Mouse (Mus musculus) limb, embryonic 15.5 days (tissue): ENCODE results near the gene Ankrd34b. TPM values are rescaled to one million over a fixed set of nuclear protein-coding genes. Genes with fewer than 3 reads are reported as not detected.

ENCODE experiments used
- ATAC-seq: fragments of 200-750 bp; cut with Nextera tagmentation; 2 replicates; pipeline ENCODE4 v1.8.0; 2017; ENCODE audit warnings: low read depth, moderate TSS enrichment; ENCODE audit not compliant: insufficient number of reproducible peaks, low FRiP score, low TSS enrichment
- H3K27ac ChIP-seq: fragments of 300-500 bp; sonication (generic); 2 replicates; pipeline ENCODE4 v1.5.1; 2015; ENCODE audit warnings: moderate library complexity, mild to moderate bottlenecking, inconsistent platforms
- H3K27me3 ChIP-seq: fragments of 300-500 bp; sonication (generic); 2 replicates; pipeline ENCODE4 v1.6.1; 2015; ENCODE audit warnings: inconsistent platforms
- H3K36me3 ChIP-seq: fragments of 300-500 bp; sonication (generic); 2 replicates; pipeline ENCODE4 v1.6.1; 2015; ENCODE audit warnings: inconsistent platforms
- H3K4me1 ChIP-seq: fragments of 300-500 bp; sonication (generic); 2 replicates; pipeline ENCODE4 v1.6.1; 2015; ENCODE audit warnings: inconsistent platforms
- H3K4me2 ChIP-seq: fragments of 300-500 bp; sonication (generic); 2 replicates; pipeline ENCODE4 v1.6.1; 2015; ENCODE audit warnings: mild to moderate bottlenecking, inconsistent platforms
- H3K4me3 ChIP-seq: fragments of 300-500 bp; sonication (generic); 2 replicates; pipeline ENCODE4 v1.5.1; 2015; ENCODE audit warnings: mild to moderate bottlenecking, inconsistent platforms
- H3K9ac ChIP-seq: fragments of 300-500 bp; sonication (generic); 2 replicates; pipeline ENCODE4 v1.6.1; 2015; ENCODE audit warnings: inconsistent platforms
- H3K9me3 ChIP-seq: fragments of 300-500 bp; sonication (generic); 2 replicates; pipeline ENCODE4 v1.6.1; 2016; ENCODE audit warnings: inconsistent platforms
- WGBS: fragments of 180-500 bp; shearing (Covaris S2); methylation state at CpG from one replicate; pipeline ENCODE4 v1.1.7; 2015; 5-methylcytosine and 5-hydroxymethylcytosine counted together
- polyA plus RNA-seq: library from polyadenylated mRNA; unstranded; fragments of >200 nt; fragmentation: Nextera tagmentation; extraction: Ambion mirVana; gene quantifications from 2 replicates; pipeline ENCODE4 v1.2.1, GENCODE M21; 2015

Ankrd34b gene
- polyA plus RNA-seq, 1 experiment from 2014 or later, result 0.05 TPM

DNA sequence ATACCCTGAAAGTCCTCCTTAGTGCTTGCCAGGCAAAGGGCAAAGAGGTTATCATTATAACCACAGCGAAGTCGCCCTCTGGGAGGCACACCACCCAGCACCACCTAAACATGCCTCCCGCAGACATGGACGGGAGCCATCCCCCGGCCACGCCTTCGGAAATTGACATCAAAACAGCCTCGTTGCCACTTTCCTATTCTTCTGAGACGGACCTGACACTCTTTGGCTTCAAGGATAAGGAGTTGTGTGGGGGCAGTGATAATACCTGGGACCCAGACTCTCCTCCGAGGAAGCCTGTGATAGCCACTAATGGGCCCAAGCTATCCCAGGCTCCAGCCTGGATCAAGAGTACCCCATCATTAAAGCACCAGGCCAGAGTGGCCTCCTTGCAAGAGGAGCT, 13.0 kb downstream of the Ankrd34b start:
- no peak overlapping the region for H3K27ac ChIP-seq
- WGBS, result 92% methylated on average over 10 of the region's 10 CpGs
- no peak overlapping the region for H3K4me2 ChIP-seq

DNA sequence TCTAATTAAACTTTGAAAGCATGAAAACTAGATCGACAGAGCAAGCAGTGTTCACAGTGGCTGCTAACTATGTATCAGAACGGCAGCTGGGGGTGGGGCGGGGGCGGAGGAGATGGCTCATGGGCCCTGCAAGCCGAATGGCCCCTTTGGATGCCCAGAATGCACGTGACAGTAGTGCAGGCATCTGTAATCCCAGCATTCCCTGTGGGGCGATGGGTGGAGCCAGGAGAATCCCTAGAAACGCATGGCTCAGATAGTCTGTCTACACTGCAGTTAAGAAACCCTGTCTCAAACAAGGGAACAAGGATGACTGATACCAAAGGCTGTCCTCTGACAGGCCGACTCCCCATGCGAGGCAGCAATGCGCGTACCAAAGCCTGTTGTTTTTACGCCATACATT, 14.6 kb downstream of the Ankrd34b start:
- no peak overlapping the region for H3K27ac ChIP-seq
- no peak for ATAC-seq
- no peak overlapping the region for H3K4me3 ChIP-seq
- no peaks in the 10 kb centered on the region for H3K27me3 ChIP-seq
- WGBS, result 77% methylated on average over 13 of the region's 13 CpGs
- no peak overlapping the region for H3K9ac ChIP-seq
- no peak overlapping the region for H3K4me2 ChIP-seq
- no peaks in the 10 kb centered on the region for H3K36me3 ChIP-seq
- no peaks in the 10 kb centered on the region for H3K4me1 ChIP-seq
- H3K9me3 ChIP-seq, result no peaks in the 10 kb centered on the region

More for the DNA sequence above, 13.0 kb downstream of the Ankrd34b start:
- Histone ChIP-seq H3K4me1 (no peaks in the 10 kb centered on the region), H3K9me3 (no peaks in the 10 kb centered on the region), H3K9ac (no peak overlapping the region), H3K36me3 (no peaks in the 10 kb centered on the region), H3K4me3 (no peak overlapping the region), H3K27me3 (no peaks in the 10 kb centered on the region)
- ATAC-seq, result no peak

- H3K9ac ChIP-seq, result no peak overlapping the region
- no peaks in the 10 kb centered on the region for H3K27me3 ChIP-seq
- WGBS, result 88% methylated on average over 7 of the region's 7 CpGs
- H3K27ac ChIP-seq, result no peak overlapping the region
- H3K4me3 ChIP-seq, result no peak overlapping the region
- no peaks in the 10 kb centered on the region for H3K36me3 ChIP-seq
- H3K9me3 ChIP-seq, result no peaks in the 10 kb centered on the region
- no peaks in the 10 kb centered on the region for H3K4me1 ChIP-seq
- ATAC-seq, result no peak
- H3K4me2 ChIP-seq, result no peak overlapping the region
Measured at GRCm38 (mm10) chr13:92446872-92447271, 21.2 kb downstream of the Ankrd34b start.

GRCm38 (mm10) chr13:92464698-92465097, 39.0 kb downstream of the Ankrd34b start:
- Histone ChIP-seq H3K4me2 (no peak overlapping the region), H3K9ac (no peak overlapping the region), H3K4me1 (no peaks in the 10 kb centered on the region), H3K9me3 (no peaks in the 10 kb centered on the region), H3K4me3 (no peak overlapping the region), H3K27me3 (no peaks in the 10 kb centered on the region), H3K27ac (no peak overlapping the region), H3K36me3 (no peaks in the 10 kb centered on the region; the same call in 1 of the 2 replicates)
- WGBS, result 81% methylated on average over 3 of the region's 3 CpGs
- ATAC-seq, result no peak

DNA sequence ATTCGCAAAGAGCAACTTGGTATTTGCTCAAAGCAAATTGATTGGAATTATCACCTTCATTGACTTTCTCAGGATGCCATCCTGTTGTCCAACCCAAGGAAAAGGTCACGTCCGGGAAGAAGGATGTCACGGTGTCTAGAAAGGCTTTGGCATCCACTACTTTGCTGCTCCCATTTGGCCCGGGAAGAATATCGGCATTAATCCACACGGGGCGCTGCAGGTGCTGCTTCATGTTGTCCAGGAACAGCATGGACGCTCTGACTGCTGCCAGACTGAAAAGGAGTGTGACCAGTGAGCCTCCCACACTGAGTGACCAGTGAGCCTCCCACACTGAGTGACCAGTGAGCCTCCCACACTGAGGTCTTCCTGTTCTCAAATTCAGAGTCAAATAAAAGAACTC, 42.2 kb downstream of the Ankrd34b start:
- no peak for ATAC-seq
- 76% methylated on average over 9 of the region's 9 CpGs for WGBS
- H3K9me3 ChIP-seq, result no peaks in the 10 kb centered on the region

DNA sequence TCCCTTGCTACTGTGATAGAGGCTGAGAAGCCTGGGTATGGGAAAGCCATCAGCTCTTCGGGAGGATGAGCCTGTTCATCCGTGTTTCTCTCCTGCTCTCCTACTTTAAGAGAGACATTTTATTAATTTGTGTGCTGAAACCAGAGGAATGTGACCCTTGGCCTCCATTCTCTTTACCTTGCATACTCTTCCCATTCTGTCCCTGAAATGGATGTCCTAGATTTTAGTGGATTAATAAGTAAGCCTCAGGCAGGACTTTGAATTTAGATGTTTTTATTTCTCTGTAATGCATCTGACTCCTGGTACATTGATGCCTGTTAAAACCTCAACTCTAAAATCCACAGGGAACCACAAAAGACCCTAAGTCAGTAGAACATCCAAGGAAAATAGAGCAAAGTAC, 43.7 kb downstream of the Ankrd34b start:
- no peak overlapping the region for H3K9ac ChIP-seq
- H3K4me3 ChIP-seq, result no peak overlapping the region
- no peak overlapping the region for H3K27ac ChIP-seq
- no peak for ATAC-seq
- H3K27me3 ChIP-seq, result no peaks in the 10 kb centered on the region
- H3K4me1 ChIP-seq, result no peaks in the 10 kb centered on the region
- H3K36me3 ChIP-seq, result peaks cover 3% of the 10 kb centered on the region; the same call in 1 of the 2 replicates
- no peaks in the 10 kb centered on the region for H3K9me3 ChIP-seq
- no peak overlapping the region for H3K4me2 ChIP-seq
- 54% methylated on average over 2 of the region's 2 CpGs for WGBS

More for the DNA sequence above, 42.2 kb downstream of the Ankrd34b start:
- Histone ChIP-seq H3K4me1 (no peaks in the 10 kb centered on the region), H3K27me3 (no peaks in the 10 kb centered on the region), H3K4me2 (no peak overlapping the region), H3K9ac (no peak overlapping the region), H3K4me3 (no peak overlapping the region), H3K27ac (no peak overlapping the region), H3K36me3 (peaks cover 1% of the 10 kb centered on the region; the same call in 1 of the 2 replicates)

GRCm38 (mm10) chr13:92470151-92470550, 44.5 kb downstream of the Ankrd34b start:
- peaks cover 3% of the 10 kb centered on the region; the same call in 1 of the 2 replicates for H3K36me3 ChIP-seq
- no peak overlapping the region for H3K4me3 ChIP-seq
- H3K9me3 ChIP-seq, result no peaks in the 10 kb centered on the region
- ATAC-seq, result no peak
- H3K27ac ChIP-seq, result no peak overlapping the region
- WGBS, result 62% methylated on average over 2 of the region's 2 CpGs
- H3K27me3 ChIP-seq, result no peaks in the 10 kb centered on the region
- H3K4me2 ChIP-seq, result no peak overlapping the region
- H3K4me1 ChIP-seq, result no peaks in the 10 kb centered on the region
- H3K9ac ChIP-seq, result no peak overlapping the region

- H3K4me3 ChIP-seq, result peak overlapping the region; percentile 48
- H3K4me2 ChIP-seq, result peak overlapping the region; percentile 69
- no peak overlapping the region for H3K27ac ChIP-seq
- 15% methylated on average over 3 of the region's 3 CpGs for WGBS
- 0 out of 2 replicates have a peak, but pooled peaks cover 5% of the 10 kb centered on the region for H3K36me3 ChIP-seq
- H3K4me1 ChIP-seq, result no peaks in the 10 kb centered on the region
- no peak overlapping the region for H3K9ac ChIP-seq
- H3K9me3 ChIP-seq, result no peaks in the 10 kb centered on the region
- no peaks in the 10 kb centered on the region for H3K27me3 ChIP-seq
- no peak for ATAC-seq
Measured at GRCm38 (mm10) chr13:92483348-92483747, 57.7 kb downstream of the Ankrd34b start.

DNA sequence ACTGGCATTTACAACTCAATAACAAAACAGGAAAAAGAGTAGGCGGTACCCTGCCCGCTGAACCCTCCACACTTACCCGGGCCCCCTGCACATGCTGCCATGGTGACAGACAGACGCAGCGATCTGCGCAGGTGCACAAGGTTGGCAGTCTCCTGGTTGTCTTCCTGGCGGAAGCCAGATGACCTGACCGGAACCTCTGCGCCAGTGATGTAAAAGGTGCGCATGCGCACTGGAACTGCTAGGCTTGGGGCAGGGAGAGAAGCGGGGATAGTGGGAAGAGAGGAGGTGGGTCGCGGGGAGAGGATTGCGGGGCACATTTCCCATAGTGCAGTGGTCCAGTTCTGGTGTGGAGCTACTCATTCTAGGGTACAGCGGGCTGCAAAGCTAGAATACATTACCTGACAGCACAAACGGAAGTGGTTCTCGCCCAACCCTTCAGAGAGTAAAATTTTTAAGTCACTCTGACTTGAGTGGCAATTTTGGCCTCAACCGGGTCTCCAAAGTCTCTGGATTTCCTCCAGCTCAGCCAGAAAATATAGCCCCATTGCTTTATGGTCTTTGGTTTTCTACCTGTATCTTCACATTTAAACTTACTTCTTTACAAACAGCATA, 58.3 kb downstream of the Ankrd34b start, which contains the start of gene Fam151b:
Gene Fam151b (minus strand): TSS at position 164 of the 612 bp plus-strand sequence.
- 6% methylated on average over 19 of the region's 19 CpGs for WGBS
- peak; percentile 94 for ATAC-seq

GRCm38 (mm10) chr13:92490817-92491216, 65.1 kb downstream of the Ankrd34b start:
- H3K9ac ChIP-seq, result no peak overlapping the region
- no peak overlapping the region for H3K27ac ChIP-seq
- H3K9me3 ChIP-seq, result no peaks in the 10 kb centered on the region
- no peaks in the 10 kb centered on the region for H3K4me1 ChIP-seq
- peaks cover 32% of the 10 kb centered on the region for H3K36me3 ChIP-seq
- no peak overlapping the region for H3K4me2 ChIP-seq
- WGBS, result 57% methylated on average over 4 of the region's 4 CpGs
- no peak overlapping the region for H3K4me3 ChIP-seq
- H3K27me3 ChIP-seq, result no peaks in the 10 kb centered on the region
- no peak for ATAC-seq

More for the DNA sequence above, 58.3 kb downstream of the Ankrd34b start, which contains the start of gene Fam151b:
- Histone ChIP-seq H3K36me3 (0 out of 2 replicates have a peak, but pooled peaks cover 5% of the 10 kb centered on the region), H3K4me1 (no peaks in the 10 kb centered on the region), H3K27me3 (no peaks in the 10 kb centered on the region), H3K9me3 (no peaks in the 10 kb centered on the region), H3K4me3 (peak within 1 kb of the TSS; percentile 48), H3K4me2 (peak within 1 kb of the TSS; percentile 69), H3K27ac (peak within 1 kb of the TSS; percentile 65; the same call in 1 of the 2 replicates), H3K9ac (0 out of 2 replicates have a peak within 1 kb of the TSS, but pooled peaks have one; percentile 8)
